Mouse (Mus musculus) intestine, postnatal 0 days (tissue): ENCODE measurements around the gene Arpc2. TPM values are rescaled to one million over a fixed set of nuclear protein-coding genes. Genes with fewer than 3 reads are reported as not detected.

ENCODE experiments used
- ATAC-seq: fragments of 200-750 bp; cut with Nextera tagmentation; 2 replicates; pipeline ENCODE4 v1.8.0; 2017; ENCODE audit warnings: mild to moderate bottlenecking, moderate TSS enrichment, moderate library complexity
- H3K27ac ChIP-seq: fragments of 300-500 bp; sonication (generic); 2 replicates; pipeline ENCODE4 v1.5.1; 2014; ENCODE audit warnings: mild to moderate bottlenecking, low read depth, low read length, moderate library complexity
- H3K27me3 ChIP-seq: fragments of 300-500 bp; sonication (generic); replicated peaks from 2 replicates; pipeline ENCODE4 v1.6.1; 2014; ENCODE audit warnings: low read length, mixed read lengths; ENCODE audit not compliant: control insufficient read depth, insufficient read depth
- H3K36me3 ChIP-seq: fragments of 300-500 bp; sonication (generic); 2 replicates; pipeline ENCODE4 v1.6.1; 2014; ENCODE audit warnings: mild to moderate bottlenecking, moderate library complexity; ENCODE audit not compliant: control insufficient read depth, insufficient read depth
- H3K4me1 ChIP-seq: fragments of 300-500 bp; sonication (generic); replicated peaks from 2 replicates; pipeline ENCODE4 v1.6.1; 2014; ENCODE audit warnings: antibody characterized with exemption, low read length, mixed read lengths; ENCODE audit not compliant: control insufficient read depth, insufficient read depth
- H3K4me2 ChIP-seq: fragments of 300-500 bp; sonication (generic); replicated peaks from 2 replicates; pipeline ENCODE4 v1.6.1; 2014; ENCODE audit warnings: low read depth, mild to moderate bottlenecking, moderate library complexity
- H3K4me3 ChIP-seq: fragments of 300-500 bp; sonication (generic); 2 replicates; pipeline ENCODE4 v1.5.1; 2014; ENCODE audit warnings: low read depth, low read length
- H3K9ac ChIP-seq: fragments of 300-500 bp; sonication (generic); 2 replicates; pipeline ENCODE4 v1.6.1; 2014; ENCODE audit warnings: mild to moderate bottlenecking, low read depth, low read length
- H3K9me3 ChIP-seq: fragments of 300-500 bp; sonication (generic); 2 replicates; pipeline ENCODE4 v1.6.1; 2016; ENCODE audit warnings: mixed run types; ENCODE audit not compliant: control insufficient read depth
- CTCF ChIP-seq: sonication (generic); IDR thresholded peaks from 2 replicates; pipeline ENCODE4 v1.5.1; 2016; ENCODE audit warnings: low read depth, mild to moderate bottlenecking, control low read depth, antibody characterized with exemption, moderate library complexity
- WGBS: fragments of 180-500 bp; shearing (Covaris S2); extraction: QIAGEN DNeasy Blood & Tissue Kit; methylation state at CpG from one replicate; pipeline ENCODE4 v1.1.7; 2014; 5-methylcytosine and 5-hydroxymethylcytosine counted together
- polyA plus RNA-seq: library from polyadenylated mRNA; unstranded; fragments of >200 nt; fragmentation: Nextera tagmentation; extraction: Ambion mirVana; gene quantifications from 2 replicates; pipeline ENCODE4 v1.2.1, GENCODE M21; 2015

Arpc2 gene
- 528 and 529 TPM in 2 replicates for polyA plus RNA-seq

GRCm38 (mm10) chr1:74235938-74236589 is at the start of gene Arpc2:
Gene Arpc2 (plus strand): TSS chr1:74236084.
- peak; percentile 93 for ATAC-seq
- Histone ChIP-seq H3K36me3 (no peaks in the 10 kb centered on the region), H3K4me3 (peak within 1 kb of the TSS; percentile 100), H3K4me1 (peaks cover 18% of the 10 kb centered on the region), H3K27me3 (no peaks in the 10 kb centered on the region), H3K9ac (peak within 1 kb of the TSS; percentile 97), H3K9me3 (no peaks in the 10 kb centered on the region), H3K4me2 (peak within 1 kb of the TSS; percentile 67), H3K27ac (peak within 1 kb of the TSS; percentile 98)
- no peak for TF ChIP-seq CTCF
- 1% methylated on average over 54 of the region's 55 CpGs for WGBS

GRCm38 (mm10) chr1:74190471-74190870 is 45.4 kb upstream of the Arpc2 start:
- ATAC-seq: no peak
- Histone ChIP-seq H3K27ac (no peak overlapping the region), H3K4me3 (no peak overlapping the region), H3K27me3 (no peaks in the 10 kb centered on the region), H3K9ac (no peak overlapping the region), H3K4me1 (no peaks in the 10 kb centered on the region), H3K4me2 (no peak overlapping the region), H3K9me3 (no peaks in the 10 kb centered on the region), H3K36me3 (no peaks in the 10 kb centered on the region)
- 93% methylated on average over 7 of the region's 7 CpGs for WGBS
- TF ChIP-seq CTCF: no peak

GRCm38 (mm10) chr1:74192711-74193110 is 43.2 kb upstream of the Arpc2 start:
- no peak overlapping the region for H3K4me2 ChIP-seq
- H3K27me3 ChIP-seq: no peaks in the 10 kb centered on the region
- no peak for ATAC-seq
- no peaks in the 10 kb centered on the region for H3K36me3 ChIP-seq
- H3K9me3 ChIP-seq: no peaks in the 10 kb centered on the region
- H3K9ac ChIP-seq: no peak overlapping the region
- WGBS: 61% methylated on average over 2 of the region's 2 CpGs
- TF ChIP-seq CTCF: no peak
- H3K4me1 ChIP-seq: peaks cover 3% of the 10 kb centered on the region; the same call in 1 of the 2 replicates
- no peak overlapping the region for H3K27ac ChIP-seq
- H3K4me3 ChIP-seq: no peak overlapping the region

- no peak within 1 kb of the TSS for H3K27ac ChIP-seq
- ATAC-seq: no peak
- no peak within 1 kb of the TSS for H3K4me3 ChIP-seq
- no peaks in the 10 kb centered on the region for H3K27me3 ChIP-seq
- H3K4me1 ChIP-seq: peaks cover 3% of the 10 kb centered on the region; the same call in 1 of the 2 replicates
- TF ChIP-seq CTCF: no peak
- H3K36me3 ChIP-seq: no peaks in the 10 kb centered on the region
- H3K4me2 ChIP-seq: no peak within 1 kb of the TSS
- H3K9me3 ChIP-seq: no peaks in the 10 kb centered on the region
- no peak within 1 kb of the TSS for H3K9ac ChIP-seq
- 56% methylated on average over 8 of the region's 8 CpGs for WGBS
Measured at GRCm38 (mm10) chr1:74194445-74194844, 41.4 kb upstream of the Arpc2 start, which contains the start of gene Cxcr1. Gene Cxcr1 (minus strand): TSS chr1:74194631.

- Histone ChIP-seq H3K9me3 (no peaks in the 10 kb centered on the region), H3K9ac (no peak overlapping the region), H3K27me3 (no peaks in the 10 kb centered on the region), H3K36me3 (no peaks in the 10 kb centered on the region), H3K27ac (peak overlapping the region; percentile 68; the same call in 1 of the 2 replicates), H3K4me1 (peaks cover 4% of the 10 kb centered on the region; the same call in 1 of the 2 replicates), H3K4me2 (peak overlapping the region; percentile 51), H3K4me3 (no peak overlapping the region)
- peak; percentile 84 for TF ChIP-seq CTCF
- ATAC-seq: no peak
- 39% methylated on average over 7 of the region's 7 CpGs for WGBS
Measured at GRCm38 (mm10) chr1:74195961-74196360, 39.9 kb upstream of the Arpc2 start.

GRCm38 (mm10) chr1:74196621-74197419 is 39.1 kb upstream of the Arpc2 start:
- H3K9ac ChIP-seq: no peak overlapping the region
- H3K4me3 ChIP-seq: no peak overlapping the region
- TF ChIP-seq CTCF: no peak
- WGBS: 40% methylated on average over 17 of the region's 17 CpGs
- no peaks in the 10 kb centered on the region for H3K36me3 ChIP-seq
- H3K4me1 ChIP-seq: peaks cover 6% of the 10 kb centered on the region; the same call in 1 of the 2 replicates
- peak overlapping the region; percentile 51 for H3K4me2 ChIP-seq
- H3K9me3 ChIP-seq: no peaks in the 10 kb centered on the region
- ATAC-seq: peak; percentile 86
- peak overlapping the region; percentile 68 for H3K27ac ChIP-seq
- H3K27me3 ChIP-seq: no peaks in the 10 kb centered on the region
